Mouse (Mus musculus) limb, embryonic 14.5 days (tissue): ENCODE results near the gene Ifna2. TPM values are rescaled to one million over a fixed set of nuclear protein-coding genes. Genes with fewer than 3 reads are reported as not detected.

ENCODE experiments used
- ATAC-seq: fragments of 200-750 bp; cut with Nextera tagmentation; 2 replicates; pipeline ENCODE4 v1.8.0; 2017; ENCODE audit warnings: low read depth, moderate number of reproducible peaks, moderate TSS enrichment; ENCODE audit not compliant: low FRiP score
- DNase-seq: peaks from one replicate; pipeline ENCODE4 v3.0.0-alpha.2; 2015; ENCODE audit warnings: low spot score
- H3K27ac ChIP-seq: fragments of 300-500 bp; sonication (generic); replicated peaks from 2 replicates; pipeline ENCODE4 v1.5.1; 2014; ENCODE audit warnings: low read depth, mild to moderate bottlenecking, low read length, moderate library complexity, mixed read lengths
- H3K27me3 ChIP-seq: fragments of 300-500 bp; sonication (generic); 2 replicates; pipeline ENCODE4 v1.6.1; 2014; ENCODE audit warnings: low read length, mixed read lengths; ENCODE audit not compliant: control insufficient read depth, insufficient read depth
- H3K36me3 ChIP-seq: fragments of 300-500 bp; sonication (generic); 2 replicates; pipeline ENCODE4 v1.6.1; 2014; ENCODE audit warnings: mild to moderate bottlenecking, low read length, moderate library complexity, mixed read lengths; ENCODE audit not compliant: control insufficient read depth, insufficient read depth
- H3K4me1 ChIP-seq: fragments of 300-500 bp; sonication (generic); 2 replicates; pipeline ENCODE4 v1.6.1; 2014; ENCODE audit warnings: antibody characterized with exemption, low read length, mixed read lengths; ENCODE audit not compliant: control insufficient read depth, insufficient read depth
- H3K4me2 ChIP-seq: fragments of 300-500 bp; sonication (generic); replicated peaks from 2 replicates; pipeline ENCODE4 v1.6.1; 2014; ENCODE audit warnings: low read depth, mild to moderate bottlenecking, low read length, moderate library complexity; ENCODE audit not compliant: severe bottlenecking
- H3K4me3 ChIP-seq: fragments of 300-500 bp; sonication (generic); replicated peaks from 2 replicates; pipeline ENCODE4 v1.5.1; 2014; ENCODE audit warnings: low read length
- H3K9ac ChIP-seq: fragments of 300-500 bp; sonication (generic); 2 replicates; pipeline ENCODE4 v1.6.1; 2014; ENCODE audit warnings: mild to moderate bottlenecking, low read depth, low read length, moderate library complexity; ENCODE audit not compliant: severe bottlenecking
- H3K9me3 ChIP-seq: fragments of 300-500 bp; sonication (generic); 2 replicates; pipeline ENCODE4 v1.6.1; 2016; ENCODE audit warnings: low read length; ENCODE audit not compliant: control insufficient read depth
- POLR2A ChIP-seq: fragments of 200-500 bp; IDR thresholded peaks from 2 replicates; pipeline ENCODE4 v1.8.0; 2012; ENCODE audit warnings: inconsistent platforms, mild to moderate bottlenecking, moderate library complexity, borderline replicate concordance; ENCODE audit not compliant: insufficient read depth, insufficient read length; ENCODE audit errors: extremely low read depth
- WGBS: fragments of 180-500 bp; shearing (Covaris S2); extraction: QIAGEN DNeasy Blood & Tissue Kit; methylation state at CpG from one replicate; pipeline ENCODE4 v1.1.7; 2014; 5-methylcytosine and 5-hydroxymethylcytosine counted together
- polyA plus RNA-seq, 2 experiments: library from polyadenylated mRNA; depleted of rRNA in 1 of 2; stranded (reverse) in 1 of 2; unstranded in 1 of 2; fragments of >200 nt; fragmentation: Nextera tagmentation in 1 of 2; extraction: Ambion mirVana in 1 of 2; gene quantifications; 2 replicates each; pipeline versions ENCODE4 v1.2.1 to v1.2.3; 2012 to 2014

The Ifna2 gene
- polyA plus RNA-seq, 2 experiments: not detected

DNA sequence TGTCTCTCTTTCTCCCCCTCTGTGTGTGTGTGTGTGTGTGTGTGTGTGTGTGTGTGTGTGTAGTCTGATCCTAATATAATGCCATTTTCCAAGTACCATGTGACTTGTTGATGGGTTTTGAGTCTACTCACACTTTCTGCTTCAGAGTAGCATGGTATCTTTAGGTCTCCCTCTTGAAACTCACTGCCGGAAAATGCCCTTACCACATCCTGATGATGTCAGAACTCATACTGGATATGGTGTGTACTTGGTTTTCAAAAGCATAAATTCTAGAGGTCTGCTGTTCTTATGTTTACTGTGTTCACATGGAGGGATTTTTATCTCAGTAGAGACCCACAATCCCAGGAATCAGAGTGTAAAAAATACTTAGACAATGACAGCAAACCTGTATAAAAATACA lies 8.8 kb upstream of the Ifna2 start:
- no peak for DNase-seq
- Histone ChIP-seq H3K27me3 (no peaks in the 10 kb centered on the region), H3K4me2 (no peak overlapping the region), H3K4me1 (no peaks in the 10 kb centered on the region), H3K9ac (no peak overlapping the region), H3K36me3 (no peaks in the 10 kb centered on the region), H3K9me3 (no peaks in the 10 kb centered on the region), H3K4me3 (no peak overlapping the region), H3K27ac (no peak overlapping the region)
- TF ChIP-seq POLR2A: no peak
- WGBS: 89% methylated on average over 1 of the region's 1 CpGs
- ATAC-seq: no peak

DNA sequence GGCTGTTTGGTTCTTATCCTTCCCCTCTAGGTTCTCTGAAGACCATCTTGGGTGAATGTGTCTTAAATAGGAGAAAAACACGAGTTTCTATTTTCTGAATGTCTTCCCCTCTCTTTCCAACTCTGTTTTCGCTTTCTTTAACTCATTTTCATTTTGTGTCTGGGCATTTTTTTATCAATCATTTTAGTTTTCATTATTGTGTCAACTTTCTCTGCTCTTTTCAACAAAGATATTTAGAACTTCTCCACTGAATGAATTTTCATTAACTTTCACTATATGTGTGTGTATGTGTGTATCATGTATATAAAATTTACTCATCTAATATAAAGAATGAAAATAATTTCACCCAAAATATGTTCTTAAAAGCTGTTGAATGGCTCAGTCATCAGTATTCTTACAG lies 7.5 kb upstream of the Ifna2 start, which contains the start of gene Ifnab:
Gene Ifnab (minus strand): TSS at position 101 of the 400 bp plus-strand sequence.
- TF ChIP-seq POLR2A: no peak
- Histone ChIP-seq H3K36me3 (no peaks in the 10 kb centered on the region), H3K4me1 (no peaks in the 10 kb centered on the region), H3K9me3 (no peaks in the 10 kb centered on the region), H3K27ac (no peak within 1 kb of the TSS), H3K4me3 (no peak within 1 kb of the TSS), H3K27me3 (no peaks in the 10 kb centered on the region), H3K9ac (no peak within 1 kb of the TSS), H3K4me2 (no peak within 1 kb of the TSS)
- 62% methylated on average over 2 of the region's 2 CpGs for WGBS
- DNase-seq (no peak), ATAC-seq (no peak)

DNA sequence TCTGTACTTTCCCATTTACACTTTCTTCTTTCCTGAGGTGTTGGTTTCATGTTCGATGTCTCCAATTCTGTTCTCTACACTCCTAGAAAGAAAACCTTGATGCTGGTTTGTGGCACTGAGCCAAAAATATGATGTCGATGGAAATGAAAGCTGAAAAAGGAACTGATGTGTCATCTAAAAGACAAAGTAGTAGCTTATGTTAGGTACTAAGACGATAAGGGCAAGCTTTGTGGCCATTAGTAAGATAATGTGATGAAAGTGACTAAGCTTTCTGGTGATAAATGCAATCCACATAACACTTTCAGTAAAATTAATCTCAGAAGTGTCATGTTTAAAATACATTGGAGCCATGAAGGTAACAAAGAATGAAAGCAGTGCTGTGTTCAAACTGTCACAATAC lies 2.4 kb downstream of the Ifna2 start:
- no peak overlapping the region for H3K4me2 ChIP-seq
- H3K4me3 ChIP-seq: no peak overlapping the region
- no peaks in the 10 kb centered on the region for H3K4me1 ChIP-seq
- H3K36me3 ChIP-seq: no peaks in the 10 kb centered on the region
- H3K9me3 ChIP-seq: no peaks in the 10 kb centered on the region
- ATAC-seq (no peak), DNase-seq (no peak)
- no peak overlapping the region for H3K9ac ChIP-seq
- H3K27ac ChIP-seq: no peak overlapping the region
- H3K27me3 ChIP-seq: no peaks in the 10 kb centered on the region
- WGBS: 70% methylated on average over 3 of the region's 3 CpGs
- no peak for TF ChIP-seq POLR2A

DNA sequence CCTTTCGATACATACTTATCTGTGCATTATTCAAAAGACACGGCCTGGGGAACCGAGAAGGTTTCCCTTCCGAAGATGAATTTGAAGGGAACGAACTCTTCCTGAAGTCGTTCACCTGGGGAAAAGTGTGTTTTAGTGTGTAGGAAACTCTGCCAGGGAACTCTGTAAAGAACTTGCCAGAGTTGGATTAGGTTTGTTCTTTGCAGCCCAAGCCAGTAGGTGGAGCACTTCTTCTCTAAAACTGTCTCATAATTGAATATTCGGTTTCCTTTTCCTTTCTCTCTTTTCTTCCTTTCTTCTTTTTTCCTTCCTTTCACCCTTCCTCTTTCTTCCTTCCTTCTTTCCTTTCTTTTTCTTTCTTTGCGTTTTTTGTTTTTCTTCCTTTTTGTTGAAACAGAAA lies 3.4 kb downstream of the Ifna2 start:
- Histone ChIP-seq H3K4me1 (no peaks in the 10 kb centered on the region), H3K27ac (no peak overlapping the region), H3K27me3 (no peaks in the 10 kb centered on the region), H3K9me3 (no peaks in the 10 kb centered on the region), H3K9ac (no peak overlapping the region), H3K36me3 (no peaks in the 10 kb centered on the region), H3K4me3 (no peak overlapping the region), H3K4me2 (no peak overlapping the region)
- DNase-seq (peak; percentile 62), ATAC-seq (no peak)
- WGBS: 44% methylated on average over 8 of the region's 8 CpGs
- TF ChIP-seq POLR2A: no peak

DNA sequence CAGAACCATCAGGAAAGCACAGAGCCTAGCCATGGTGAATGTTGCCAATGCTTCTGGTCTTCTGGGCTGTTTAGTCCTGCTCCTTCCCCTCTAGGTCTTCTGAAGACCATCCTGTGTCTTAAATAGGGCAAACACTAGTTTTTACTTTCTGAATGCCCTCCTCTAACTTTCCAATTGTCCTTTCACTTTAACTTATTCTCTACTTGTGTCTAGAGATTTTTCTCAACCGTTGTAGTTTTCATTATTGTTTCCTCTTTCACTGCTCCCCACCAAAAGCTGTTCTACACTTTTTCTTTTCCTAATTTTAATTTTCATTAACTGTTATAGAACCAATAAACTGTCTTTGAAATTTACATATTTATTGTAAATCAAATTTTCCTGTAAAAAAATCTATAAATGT lies 6.9 kb downstream of the Ifna2 start, which contains the start of gene Ifna16:
Gene Ifna16 (minus strand): TSS at position 101 of the 400 bp plus-strand sequence.
- Histone ChIP-seq H3K4me1 (no peaks in the 10 kb centered on the region), H3K9ac (no peak within 1 kb of the TSS), H3K27ac (no peak within 1 kb of the TSS), H3K36me3 (no peaks in the 10 kb centered on the region), H3K4me3 (no peak within 1 kb of the TSS), H3K4me2 (no peak within 1 kb of the TSS), H3K9me3 (no peaks in the 10 kb centered on the region), H3K27me3 (no peaks in the 10 kb centered on the region)
- ATAC-seq (no peak), DNase-seq (no peak)
- 72% methylated on average over 1 of the region's 1 CpGs for WGBS
- no peak for TF ChIP-seq POLR2A

DNA sequence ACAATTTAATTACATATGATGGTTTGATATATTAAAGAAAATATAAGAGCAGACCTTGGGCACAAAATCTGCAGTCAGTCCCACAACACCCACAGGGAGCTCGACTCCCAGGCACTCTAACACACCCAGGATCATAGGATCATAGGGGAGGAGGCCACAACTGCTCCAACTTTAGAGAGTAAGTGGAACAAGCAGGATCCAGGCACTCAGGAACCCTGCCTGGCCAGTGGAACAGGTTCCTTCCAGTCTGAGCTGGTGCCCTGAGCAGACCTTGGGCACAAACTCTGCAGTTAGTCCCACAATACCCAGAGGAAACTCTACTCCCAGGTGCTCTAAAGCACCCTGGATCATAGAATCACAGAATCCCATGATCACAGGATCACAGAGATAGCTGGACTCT lies 28.3 kb downstream of the Ifna2 start:
- no peaks in the 10 kb centered on the region for H3K9me3 ChIP-seq
- no peaks in the 10 kb centered on the region for H3K36me3 ChIP-seq
- no peak overlapping the region for H3K9ac ChIP-seq
- ATAC-seq (no peak), DNase-seq (no peak)
- 55% methylated on average over 1 of the region's 1 CpGs for WGBS
- TF ChIP-seq POLR2A: no peak
- H3K4me3 ChIP-seq: no peak overlapping the region
- no peaks in the 10 kb centered on the region for H3K27me3 ChIP-seq
- no peaks in the 10 kb centered on the region for H3K4me1 ChIP-seq
- no peak overlapping the region for H3K4me2 ChIP-seq
- H3K27ac ChIP-seq: no peak overlapping the region
